Mouse (Mus musculus) liver, postnatal 0 days (tissue): ENCODE results near the gene Gapdh.

Source experiments
- CTCF ChIP-seq: sonication (generic); IDR thresholded peaks from 2 replicates; pipeline ENCODE4 v1.5.1; 2016; ENCODE audit warnings: antibody characterized with exemption, low read depth
- EP300 ChIP-seq: IDR thresholded peaks from 2 replicates; pipeline ENCODE4 v1.6.1; 2016; ENCODE audit warnings: antibody characterized with exemption, low read depth, mild to moderate bottlenecking

DNA sequence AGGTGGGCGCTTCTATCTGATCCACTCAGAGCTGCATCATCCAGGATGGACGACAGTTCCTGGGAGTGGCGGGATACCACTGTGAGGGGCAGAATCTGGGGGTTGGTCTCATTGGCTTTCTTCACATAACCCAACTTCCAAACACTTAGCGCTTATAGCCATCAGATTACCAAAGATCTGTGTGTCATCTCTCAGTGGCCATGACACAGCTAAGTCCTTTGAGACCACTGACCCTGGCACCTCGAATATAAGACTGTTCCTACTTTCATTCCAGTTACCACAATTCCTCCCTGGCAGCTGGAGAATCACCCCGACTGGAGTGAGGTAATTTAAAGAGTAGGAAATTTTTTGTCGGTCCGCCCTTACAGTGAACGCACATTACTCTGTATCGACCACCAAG is 19.9 kb upstream of the Gapdh start:
- TF ChIP-seq CTCF: no peak
- TF ChIP-seq EP300: no peak
